Mouse (Mus musculus) kidney, adult 2 months (tissue): Measurements from ENCODE around the gene Mas1.

ENCODE experiments used
- CTCF ChIP-seq: fragments of 200-500 bp; conservative IDR thresholded peaks from 2 replicates; pipeline ENCODE4 v1.5.1; 2011; ENCODE audit warnings: low read depth, mild to moderate bottlenecking, control low read depth, low read length, moderate library complexity, mixed read lengths; ENCODE audit not compliant: insufficient read depth, insufficient read length
- POLR2A ChIP-seq: fragments of 200-500 bp; IDR thresholded peaks from one replicate; pipeline ENCODE4 v1.6.1; 2011; ENCODE audit warnings: low read depth, low read length, control low read depth

GRCm38 (mm10) chr17:12857395-12857794, 10.5 kb downstream of the Mas1 start:
- no peak for TF ChIP-seq CTCF
- TF ChIP-seq POLR2A, result no peak
